Mouse (Mus musculus) C2C12 (cell line): ENCODE results near the gene Dcst2.

ENCODE experiments used
- CEBPB ChIP-seq: IDR thresholded peaks from one replicate; pipeline ENCODE4 v1.6.1; 2011; ENCODE audit warnings: low read depth, mild to moderate bottlenecking, control low read depth, moderate library complexity
- CTCF ChIP-seq: IDR thresholded peaks from one replicate; pipeline ENCODE4 v1.5.1; 2011; ENCODE audit not compliant: control insufficient read depth, insufficient read depth, insufficient read length
- FOSL1 ChIP-seq: IDR thresholded peaks from one replicate; pipeline ENCODE4 v1.8.0; 2011; ENCODE audit warnings: mild to moderate bottlenecking, low read length; ENCODE audit not compliant: poor library complexity, insufficient read depth, severe bottlenecking
- MYOD1 ChIP-seq: IDR thresholded peaks from one replicate; pipeline ENCODE4 v1.6.1; 2011; ENCODE audit warnings: low read depth; ENCODE audit not compliant: control insufficient read depth, insufficient read length
- MYOG ChIP-seq: IDR thresholded peaks from one replicate; pipeline ENCODE4 v1.6.1; 2011; ENCODE audit not compliant: control insufficient read depth, insufficient read length; ENCODE audit errors: extremely low read depth

- TF ChIP-seq CTCF (no peak), CEBPB (no peak), MYOD1 (no peak), MYOG (no peak), FOSL1 (no peak)
These were observed 28.7 kb upstream of the Dcst2 start for GRCm38 (mm10) chr3:89333053-89333452.
